Mouse (Mus musculus) hindbrain, embryonic 12.5 days (tissue): ENCODE results near the gene Hsd17b1. TPM values are rescaled to one million over a fixed set of nuclear protein-coding genes. Genes with fewer than 3 reads are reported as not detected.
"Not testable (repeated sequence)": the region's sequence is repeated elsewhere in the genome, so short reads cannot be mapped to it uniquely, and the experiment has no call there.

Experiments
- ATAC-seq: fragments of 200-750 bp; cut with Nextera tagmentation; 2 replicates; pipeline ENCODE4 v1.8.0; 2017; ENCODE audit warnings: moderate TSS enrichment; ENCODE audit not compliant: low FRiP score
- H3K27ac ChIP-seq: fragments of 300-500 bp; sonication (generic); 2 replicates; pipeline ENCODE4 v1.5.1; 2016; ENCODE audit warnings: mild to moderate bottlenecking
- H3K27me3 ChIP-seq: fragments of 300-500 bp; sonication (generic); 2 replicates; pipeline ENCODE4 v1.6.1; 2016; ENCODE audit warnings: mild to moderate bottlenecking
- H3K36me3 ChIP-seq: fragments of 300-500 bp; sonication (generic); 2 replicates; pipeline ENCODE4 v1.6.1; 2016; ENCODE audit warnings: mild to moderate bottlenecking
- H3K4me1 ChIP-seq: fragments of 300-500 bp; sonication (generic); 2 replicates; pipeline ENCODE4 v1.6.1; 2016
- H3K4me2 ChIP-seq: fragments of 300-500 bp; sonication (generic); replicated peaks from 2 replicates; pipeline ENCODE4 v1.6.1; 2016; ENCODE audit warnings: mild to moderate bottlenecking
- H3K4me3 ChIP-seq: fragments of 300-500 bp; sonication (generic); 2 replicates; pipeline ENCODE4 v1.5.1; 2016; ENCODE audit warnings: mild to moderate bottlenecking
- H3K9ac ChIP-seq: fragments of 300-500 bp; sonication (generic); 2 replicates; pipeline ENCODE4 v1.6.1; 2016; ENCODE audit warnings: mild to moderate bottlenecking, moderate library complexity
- H3K9me3 ChIP-seq: fragments of 300-500 bp; sonication (generic); replicated peaks from 2 replicates; pipeline ENCODE4 v1.6.1; 2016; ENCODE audit warnings: mild to moderate bottlenecking
- WGBS: fragments of 180-500 bp; shearing (Covaris S2); methylation state at CpG from one replicate; pipeline ENCODE4 v1.1.7; 2016; 5-methylcytosine and 5-hydroxymethylcytosine counted together
- microRNA-seq: library from miRNA; unstranded; fragments of <30 nt; microRNA quantifications from one replicate; pipeline ENCODE4, GENCODE M21; 2017
- polyA plus RNA-seq: library from polyadenylated mRNA; unstranded; fragments of >200 nt; fragmentation: Nextera tagmentation; extraction: Ambion mirVana; gene quantifications from 2 replicates; pipeline ENCODE4 v1.2.1, GENCODE M21; 2016

Hsd17b1 gene
- polyA plus RNA-seq, 1 experiment from 2014 or later, result 0.26 TPM

DNA sequence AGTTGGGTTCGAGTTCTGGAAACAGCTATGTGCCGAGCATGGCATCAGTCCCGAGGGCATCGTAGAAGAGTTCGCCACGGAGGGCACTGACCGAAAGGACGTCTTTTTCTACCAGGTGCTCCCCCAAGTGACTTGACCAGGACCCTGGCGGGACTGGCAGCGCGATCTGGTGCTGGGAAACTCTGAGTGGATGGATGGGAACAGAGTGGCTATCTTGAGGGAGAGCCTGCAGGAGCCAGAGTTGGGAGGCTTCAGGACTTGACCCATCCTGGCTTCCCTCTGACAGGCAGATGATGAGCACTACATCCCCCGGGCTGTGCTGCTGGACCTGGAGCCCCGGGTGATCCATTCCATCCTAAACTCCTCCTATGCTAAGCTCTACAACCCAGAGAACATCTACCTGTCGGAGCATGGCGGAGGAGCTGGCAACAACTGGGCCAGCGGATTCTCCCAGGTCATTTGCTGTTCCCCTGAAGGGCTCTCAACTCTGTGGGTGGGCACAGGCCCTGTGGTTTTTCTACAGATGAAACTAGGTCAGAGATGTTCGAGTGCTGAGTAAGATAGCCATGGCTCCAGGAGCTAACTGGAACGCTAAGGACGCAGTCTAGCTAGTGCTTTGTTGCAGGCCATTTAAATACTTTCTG lies 42.5 kb downstream of the Hsd17b1 start:
- WGBS, result 23% methylated on average over 19 of the region's 19 CpGs
- Histone ChIP-seq H3K9ac (peak overlapping the region; percentile 83), H3K27ac (peak overlapping the region; percentile 88), H3K27me3 (no peaks in the 10 kb centered on the region), H3K4me3 (peak overlapping the region; percentile 92), H3K36me3 (peaks cover 29% of the 10 kb centered on the region), H3K9me3 (no peaks in the 10 kb centered on the region), H3K4me2 (peak overlapping the region; percentile 83), H3K4me1 (peaks cover 37% of the 10 kb centered on the region)
- no peak for ATAC-seq

DNA sequence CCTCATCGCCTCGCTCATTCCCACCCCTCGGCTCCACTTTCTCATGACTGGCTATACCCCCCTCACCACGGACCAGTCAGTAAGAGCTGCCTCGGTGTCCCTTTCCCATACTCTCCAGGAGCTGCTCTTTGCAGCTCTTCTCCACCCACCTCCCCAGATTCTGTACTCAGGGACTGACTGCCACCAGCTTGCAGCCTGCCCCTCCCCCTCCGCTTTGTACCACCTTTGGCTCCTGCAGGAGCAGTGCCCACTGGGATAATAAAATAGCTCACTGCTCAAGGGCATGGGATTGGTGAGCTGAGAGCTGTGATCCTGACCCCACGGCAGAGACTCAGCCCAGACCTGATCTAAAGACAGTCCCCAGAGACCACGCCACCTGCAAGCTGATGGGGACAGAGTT lies 46.3 kb downstream of the Hsd17b1 start:
- H3K4me1 ChIP-seq, result peaks cover 12% of the 10 kb centered on the region
- not testable (repeated sequence) for H3K4me2 ChIP-seq, ATAC-seq, H3K27ac ChIP-seq, H3K27me3 ChIP-seq, H3K9ac ChIP-seq, H3K9me3 ChIP-seq, H3K4me3 ChIP-seq
- peaks cover 47% of the 10 kb centered on the region for H3K36me3 ChIP-seq
- 95% methylated on average over 8 of the region's 8 CpGs for WGBS

DNA sequence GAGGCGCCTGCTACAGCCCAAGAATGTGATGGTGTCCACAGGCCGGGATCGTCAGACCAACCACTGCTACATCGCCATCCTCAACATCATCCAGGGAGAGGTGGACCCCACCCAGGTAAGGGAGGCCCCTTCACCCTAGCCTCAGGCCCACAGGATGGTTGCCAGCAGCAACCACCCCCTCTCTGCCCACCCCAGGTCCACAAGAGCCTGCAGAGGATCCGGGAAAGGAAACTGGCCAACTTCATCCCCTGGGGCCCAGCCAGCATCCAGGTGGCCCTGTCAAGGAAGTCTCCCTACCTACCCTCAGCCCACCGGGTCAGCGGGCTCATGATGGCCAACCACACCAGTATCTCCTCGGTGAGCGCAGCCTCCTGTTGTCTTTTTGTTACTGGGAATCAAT lies 46.8 kb downstream of the Hsd17b1 start:
- peaks cover 47% of the 10 kb centered on the region for H3K36me3 ChIP-seq
- ATAC-seq, H3K27ac ChIP-seq, H3K27me3 ChIP-seq, H3K4me2 ChIP-seq, H3K9me3 ChIP-seq, H3K9ac ChIP-seq, H3K4me3 ChIP-seq: not testable (repeated sequence)
- WGBS, result 95% methylated on average over 9 of the region's 9 CpGs
- peaks cover 12% of the 10 kb centered on the region for H3K4me1 ChIP-seq

DNA sequence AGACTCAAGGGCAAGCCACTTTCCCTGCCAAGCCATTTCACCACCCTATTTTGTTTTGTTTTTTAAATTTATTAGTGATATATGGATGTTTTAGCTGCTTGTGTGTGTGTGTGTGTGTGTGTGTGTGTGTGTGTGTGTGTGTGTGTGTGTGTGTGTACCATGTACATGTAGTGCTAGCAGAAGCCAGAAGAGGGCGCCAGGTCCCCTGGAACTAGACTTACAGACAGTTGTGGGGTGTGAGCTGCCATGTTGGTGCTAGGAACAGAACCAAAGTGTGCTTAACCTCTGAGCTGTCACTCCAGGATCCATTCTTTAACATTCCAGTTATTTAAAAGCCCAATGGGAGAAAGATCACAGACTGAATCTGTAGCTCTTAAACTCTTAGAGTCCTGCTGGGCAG lies 48.9 kb downstream of the Hsd17b1 start:
- ATAC-seq, result no peak
- 82% methylated on average over 1 of the region's 1 CpGs for WGBS
- H3K4me3 ChIP-seq, result no peak overlapping the region

DNA sequence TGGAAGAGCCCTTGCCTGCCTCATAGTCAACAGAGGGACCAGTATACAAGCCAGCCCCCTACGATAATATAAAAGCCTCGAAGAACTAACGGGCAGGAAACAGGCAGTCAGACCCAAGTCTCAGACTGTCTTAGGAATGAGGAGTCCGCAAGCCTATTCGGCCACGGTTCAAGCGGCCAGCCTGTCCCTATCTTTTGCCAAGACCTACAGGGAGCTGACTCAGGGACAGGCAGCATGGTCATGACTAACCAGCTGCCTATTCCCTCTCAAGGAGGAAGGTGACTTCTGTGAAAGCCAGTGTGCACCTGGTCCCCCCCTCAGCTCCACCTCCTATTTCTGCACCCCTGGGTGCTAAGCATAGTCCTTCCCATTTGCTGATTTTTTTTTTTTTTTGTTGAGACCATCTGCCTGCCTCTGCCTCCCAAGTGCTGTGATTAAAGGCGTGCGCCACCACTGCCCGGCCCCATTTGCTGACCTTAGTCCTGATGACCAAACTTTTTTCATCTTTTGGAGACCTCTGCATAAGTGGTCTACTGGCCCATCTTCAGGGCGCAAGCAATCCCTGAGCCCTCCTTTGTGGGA lies 50.9 kb downstream of the Hsd17b1 start:
- Histone ChIP-seq H3K36me3 (peaks cover 30% of the 10 kb centered on the region), H3K4me2 (no peak overlapping the region), H3K4me1 (peaks cover 2% of the 10 kb centered on the region; the same call in 1 of the 2 replicates), H3K9me3 (no peaks in the 10 kb centered on the region), H3K27ac (no peak overlapping the region), H3K4me3 (no peak overlapping the region), H3K9ac (no peak overlapping the region), H3K27me3 (no peaks in the 10 kb centered on the region)
- no peak for ATAC-seq
- WGBS, result 86% methylated on average over 11 of the region's 11 CpGs

More for the DNA sequence above, 48.9 kb downstream of the Hsd17b1 start:
- Histone ChIP-seq H3K36me3 (peaks cover 47% of the 10 kb centered on the region), H3K9me3 (no peaks in the 10 kb centered on the region), H3K9ac (no peak overlapping the region), H3K27ac (no peak overlapping the region), H3K27me3 (no peaks in the 10 kb centered on the region), H3K4me2 (no peak overlapping the region), H3K4me1 (peaks cover 2% of the 10 kb centered on the region; the same call in 1 of the 2 replicates)

Small RNAs within 50 kb of the gene (microRNA-seq; reads per million reads assigned to microRNA genes)
- gene Mir6928, result 3.0 reads per million, percentile 3 among the genes with 10 or more reads in this experiment

Other genes starting within 250 kb of the Hsd17b1 start
- 17.3 and 20.5 TPM in 2 replicates for gene Stat5b, start 227.7 kb upstream of the Hsd17b1 start, polyA plus RNA-seq
- 1.4 and 2.8 TPM in 2 replicates for gene Stat5a, start 219.1 kb upstream of the Hsd17b1 start, polyA plus RNA-seq
- gene Stat3, start 138.9 kb upstream of the Hsd17b1 start, polyA plus RNA-seq, result 41.4 and 47.4 TPM in 2 replicates
- 51.4 and 63.2 TPM in 2 replicates for gene Cavin1, start 107.5 kb upstream of the Hsd17b1 start, polyA plus RNA-seq
- 70.2 and 74.1 TPM in 2 replicates for gene Atp6v0a1, start 69.0 kb upstream of the Hsd17b1 start, polyA plus RNA-seq
- gene Naglu, start 8.4 kb upstream of the Hsd17b1 start, polyA plus RNA-seq, result 13.3 and 13.7 TPM in 2 replicates
- gene Coasy, start 4.2 kb downstream of the Hsd17b1 start, polyA plus RNA-seq, result 45.6 and 51.2 TPM in 2 replicates
- 62.1 and 62.4 TPM in 2 replicates for gene Mlx, start 8.9 kb downstream of the Hsd17b1 start, polyA plus RNA-seq
- gene Psmc3ip, start 17.0 kb downstream of the Hsd17b1 start, polyA plus RNA-seq, result 30.5 and 34.3 TPM in 2 replicates
- 23.2 and 25.1 TPM in 2 replicates for gene Retreg3, start 41.5 kb downstream of the Hsd17b1 start, polyA plus RNA-seq
- gene Tubg1, start 41.5 kb downstream of the Hsd17b1 start, polyA plus RNA-seq, result 81.6 and 83.2 TPM in 2 replicates
- 10.4 and 12.9 TPM in 2 replicates for gene Tubg2, start 77.5 kb downstream of the Hsd17b1 start, polyA plus RNA-seq
- gene Cntnap1, start 92.1 kb downstream of the Hsd17b1 start, polyA plus RNA-seq, result 0.97 and 1.2 TPM in 2 replicates
- 14.3 and 15.4 TPM in 2 replicates for gene Plekhh3, start 92.9 kb downstream of the Hsd17b1 start, polyA plus RNA-seq
- 0.23 and 0.61 TPM in 2 replicates for gene Ccr10, start 97.0 kb downstream of the Hsd17b1 start, polyA plus RNA-seq
- 17.3 and 18.5 TPM in 2 replicates for gene Ezh1, start 148.1 kb downstream of the Hsd17b1 start, polyA plus RNA-seq
- 60.1 and 62.2 TPM in 2 replicates for gene Ramp2, start 167.6 kb downstream of the Hsd17b1 start, polyA plus RNA-seq
- gene Vps25, start 175.3 kb downstream of the Hsd17b1 start, polyA plus RNA-seq, result 90.9 and 97.4 TPM in 2 replicates
- gene Wnk4, start 182.2 kb downstream of the Hsd17b1 start, polyA plus RNA-seq, result 8.5 and 9.5 TPM in 2 replicates
- gene Cntd1, start 200.6 kb downstream of the Hsd17b1 start, polyA plus RNA-seq, result 1.5 TPM in 2 replicates
- 195 and 210 TPM in 2 replicates for gene Coa3, start 200.7 kb downstream of the Hsd17b1 start, polyA plus RNA-seq
- 154 and 158 TPM in 2 replicates for gene Becn1, start 223.9 kb downstream of the Hsd17b1 start, polyA plus RNA-seq
- 157 and 169 TPM in 2 replicates for gene Psme3, start 237.8 kb downstream of the Hsd17b1 start, polyA plus RNA-seq
- 2.4 and 3.5 TPM in 2 replicates for gene Aoc2, start 246.7 kb downstream of the Hsd17b1 start, polyA plus RNA-seq